Comparison of ENCODE assay signal across 25 mouse cellular contexts in genomic region chr9:54287804-54288203, GRCm38 (mm10). TPM values are rescaled to one million over a fixed set of nuclear protein-coding genes. Genes with fewer than 3 reads are reported as not detected.
"Had no signal": no experiment of that assay in that cellular context is flagged by ENCODE, and none has a peak within 500 bp of the region (broad histone marks: within the 10 kb centered on the region; RNA-seq: fewer than 3 reads in every experiment).

No protein-coding gene starts in this region.

- H3K9ac ChIP-seq: lung, embryonic 14.5 days; midbrain, embryonic 12.5 days; neural tube, embryonic 13.5 days; neural tube, embryonic 15.5 days had no signal

- DNase-seq: lung, adult 18-20 months; lung, embryonic 14.5 days; lung, postnatal 10 days; lung, postnatal 4 days; midbrain, embryonic 14.5 days; retina, postnatal 1 day; right cerebral cortex, adult 18-20 months; right cerebral cortex, postnatal 25 days; right cerebral cortex, postnatal 4 days; spleen, adult 18-20 months; thymus, adult 18-20 months; thymus, postnatal 14 days; thymus, postnatal 36 days had no signal

- H3K36me3 ChIP-seq: midbrain, embryonic 10.5 days; midbrain, embryonic 12.5 days; neural tube, embryonic 13.5 days; neural tube, embryonic 15.5 days had no signal

- H3K27ac ChIP-seq: midbrain, embryonic 10.5 days; midbrain, embryonic 12.5 days; neural tube, embryonic 13.5 days; neural tube, embryonic 15.5 days had no signal

- H3K4me2 ChIP-seq: lung, embryonic 14.5 days; midbrain, embryonic 12.5 days; neural tube, embryonic 13.5 days; neural tube, embryonic 15.5 days had no signal

- H3K9me3 ChIP-seq: midbrain, embryonic 10.5 days; midbrain, embryonic 12.5 days; neural tube, embryonic 13.5 days; neural tube, embryonic 15.5 days had no signal

- H3K4me3 ChIP-seq: midbrain, embryonic 10.5 days; midbrain, embryonic 12.5 days; myocyte; neural tube, embryonic 13.5 days; neural tube, embryonic 15.5 days had no signal

- ATAC-seq: midbrain, embryonic 16.5 days had no signal

RNA-seq across cellular contexts. Expression of gene Gldn, which starts 1.5 kb away (rescaled TPM):
- polyA plus RNA-seq: lung, embryonic 14.5 days; lung, embryonic 16.5 days; myocyte; small intestine, adult 2 months; stomach, embryonic 14.5 days; stomach, embryonic 16.5 days had no signal

RNA-seq across cellular contexts. Expression of gene Cyp19a1, which starts 19.9 kb away (rescaled TPM):
- polyA plus RNA-seq: lung, embryonic 14.5 days; lung, embryonic 16.5 days; midbrain, embryonic 12.5 days; midbrain, embryonic 14.5 days; myocyte; neural tube, embryonic 11.5 days; neural tube, embryonic 13.5 days; small intestine, adult 2 months; stomach, embryonic 14.5 days; stomach, embryonic 16.5 days; thymus, postnatal 0 days had no signal
